Mouse (Mus musculus) lung, embryonic 14.5 days (tissue): ENCODE measurements around the gene Gm28043. TPM values are rescaled to one million over a fixed set of nuclear protein-coding genes. Genes with fewer than 3 reads are reported as not detected.

ENCODE experiments used
- ATAC-seq: fragments of 200-750 bp; cut with Nextera tagmentation; 2 replicates; pipeline ENCODE4 v1.8.0; 2017; ENCODE audit warnings: mild to moderate bottlenecking, moderate TSS enrichment, moderate library complexity; ENCODE audit not compliant: insufficient read depth
- DNase-seq: peaks from one replicate; pipeline ENCODE4 v3.0.0-alpha.2; 2015
- H3K27ac ChIP-seq: fragments of 300-500 bp; sonication (generic); 2 replicates; pipeline ENCODE4 v1.5.1; 2014; ENCODE audit warnings: low read depth, mild to moderate bottlenecking, moderate library complexity
- H3K27me3 ChIP-seq: fragments of 300-500 bp; sonication (generic); 2 replicates; pipeline ENCODE4 v1.6.1; 2014; ENCODE audit warnings: low read length, control low read depth; ENCODE audit not compliant: insufficient read depth
- H3K36me3 ChIP-seq: fragments of 300-500 bp; sonication (generic); 2 replicates; pipeline ENCODE4 v1.6.1; 2014; ENCODE audit warnings: control low read depth; ENCODE audit not compliant: insufficient read depth
- H3K4me1 ChIP-seq: fragments of 300-500 bp; sonication (generic); 2 replicates; pipeline ENCODE4 v1.6.1; 2014; ENCODE audit warnings: antibody characterized with exemption, control low read depth; ENCODE audit not compliant: insufficient read depth
- H3K4me2 ChIP-seq: fragments of 300-500 bp; sonication (generic); 2 replicates; pipeline ENCODE4 v1.6.1; 2014; ENCODE audit warnings: mild to moderate bottlenecking
- H3K4me3 ChIP-seq: fragments of 300-500 bp; sonication (generic); 2 replicates; pipeline ENCODE4 v1.5.1; 2014; ENCODE audit warnings: low read depth, low read length
- H3K9ac ChIP-seq: fragments of 300-500 bp; sonication (generic); 2 replicates; pipeline ENCODE4 v1.6.1; 2014
- H3K9me3 ChIP-seq: fragments of 300-500 bp; sonication (generic); 2 replicates; pipeline ENCODE4 v1.6.1; 2016; ENCODE audit warnings: low read depth, low read length, control low read depth
- CTCF ChIP-seq: IDR thresholded peaks from 2 replicates; pipeline ENCODE4 v1.5.1; 2016; ENCODE audit warnings: antibody characterized with exemption, low read depth
- WGBS: fragments of 180-500 bp; shearing (Covaris S2); extraction: QIAGEN DNeasy Blood & Tissue Kit; methylation state at CpG from one replicate; pipeline ENCODE4 v1.1.7; 2014; 5-methylcytosine and 5-hydroxymethylcytosine counted together
- polyA plus RNA-seq: library from polyadenylated mRNA; unstranded; fragments of >200 nt; fragmentation: Nextera tagmentation; extraction: Ambion mirVana; gene quantifications from 2 replicates; pipeline ENCODE4 v1.2.1, GENCODE M21; 2014

Gene Gm28043
- polyA plus RNA-seq, 1 experiment from 2014 or later = 3.4 TPM

DNA sequence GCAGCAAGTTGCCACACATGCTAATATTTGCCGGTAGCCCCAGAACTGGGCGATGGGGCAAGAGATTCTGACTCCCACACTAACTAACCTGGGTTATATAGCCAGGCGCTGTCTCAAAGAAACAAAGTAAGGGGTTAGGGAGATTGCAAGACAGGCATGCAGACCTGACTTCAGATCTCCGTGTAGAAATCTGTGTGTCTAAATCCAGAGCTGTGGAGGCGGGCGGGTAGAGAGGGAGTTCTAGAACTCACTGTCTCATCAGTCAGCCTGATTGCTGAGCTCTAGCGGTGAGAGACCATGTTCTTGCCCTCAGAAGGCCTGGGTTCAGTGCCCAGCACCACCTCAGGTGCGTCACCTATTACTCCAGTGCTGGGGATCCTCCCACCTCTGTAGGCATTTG, 8.8 kb downstream of the Gm28043 start:
- Histone ChIP-seq H3K4me3 (no peak overlapping the region), H3K9me3 (no peaks in the 10 kb centered on the region), H3K27ac (no peak overlapping the region), H3K27me3 (no peaks in the 10 kb centered on the region), H3K36me3 (peaks cover 91% of the 10 kb centered on the region), H3K9ac (no peak overlapping the region), H3K4me2 (no peak overlapping the region), H3K4me1 (no peaks in the 10 kb centered on the region)
- no peak for TF ChIP-seq CTCF
- DNase-seq (no peak), ATAC-seq (no peak)
- 89% methylated on average over 8 of the region's 8 CpGs for WGBS

DNA sequence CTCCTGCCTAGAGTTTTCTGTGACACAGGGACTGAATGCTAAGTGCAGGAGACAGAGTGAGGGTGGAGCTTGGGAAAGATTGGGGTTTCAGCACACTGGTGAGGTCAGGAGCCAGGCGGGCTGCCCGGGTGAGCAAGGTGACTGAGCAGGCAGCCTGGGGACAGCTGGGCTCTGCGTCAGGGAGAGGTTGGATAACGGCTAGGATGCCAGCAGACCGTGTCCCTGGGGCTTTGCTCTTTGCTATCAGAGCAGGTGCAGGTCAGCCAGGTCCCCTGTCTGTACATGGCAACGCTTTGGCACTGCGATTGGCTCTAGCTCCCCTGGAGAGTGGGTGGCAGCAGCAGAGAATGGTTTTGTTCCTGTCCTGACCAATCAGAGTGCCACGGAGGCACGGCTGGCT, 12.6 kb downstream of the Gm28043 start:
- peaks cover 96% of the 10 kb centered on the region for H3K36me3 ChIP-seq
- ATAC-seq (no peak), DNase-seq (no peak)
- H3K4me2 ChIP-seq = no peak overlapping the region
- no peak overlapping the region for H3K9ac ChIP-seq
- H3K27ac ChIP-seq = no peak overlapping the region
- no peak for TF ChIP-seq CTCF
- H3K4me3 ChIP-seq = no peak overlapping the region
- WGBS = 91% methylated on average over 9 of the region's 9 CpGs
- no peaks in the 10 kb centered on the region for H3K27me3 ChIP-seq
- H3K4me1 ChIP-seq = no peaks in the 10 kb centered on the region
- no peaks in the 10 kb centered on the region for H3K9me3 ChIP-seq

DNA sequence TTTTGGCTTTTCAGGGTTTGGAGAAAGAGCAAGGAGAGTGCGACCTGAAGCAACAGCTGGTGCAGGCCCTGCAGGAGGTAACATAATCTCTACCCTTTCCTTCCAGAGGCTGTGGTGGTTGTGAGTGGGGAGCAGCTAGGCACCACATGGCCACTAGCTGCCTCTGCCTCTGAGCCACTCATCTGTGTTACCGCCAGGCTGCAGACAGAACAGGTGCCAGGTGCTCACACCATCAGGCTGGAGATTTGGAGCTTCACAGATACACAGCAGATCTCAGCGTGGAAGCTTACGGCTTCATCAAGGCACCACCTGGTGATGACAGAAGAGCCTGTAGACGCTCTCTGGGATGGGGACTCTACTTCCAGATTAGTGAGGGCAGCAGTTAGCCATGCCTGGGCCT, 14.3 kb downstream of the Gm28043 start:
- no peak overlapping the region for H3K4me3 ChIP-seq
- no peaks in the 10 kb centered on the region for H3K27me3 ChIP-seq
- no peaks in the 10 kb centered on the region for H3K4me1 ChIP-seq
- TF ChIP-seq CTCF = no peak
- peaks cover 89% of the 10 kb centered on the region for H3K36me3 ChIP-seq
- no peak for ATAC-seq
- H3K4me2 ChIP-seq = no peak overlapping the region
- WGBS = 90% methylated on average over 5 of the region's 5 CpGs
- DNase-seq = no peak
- H3K27ac ChIP-seq = no peak overlapping the region
- no peaks in the 10 kb centered on the region for H3K9me3 ChIP-seq
- H3K9ac ChIP-seq = no peak overlapping the region

DNA sequence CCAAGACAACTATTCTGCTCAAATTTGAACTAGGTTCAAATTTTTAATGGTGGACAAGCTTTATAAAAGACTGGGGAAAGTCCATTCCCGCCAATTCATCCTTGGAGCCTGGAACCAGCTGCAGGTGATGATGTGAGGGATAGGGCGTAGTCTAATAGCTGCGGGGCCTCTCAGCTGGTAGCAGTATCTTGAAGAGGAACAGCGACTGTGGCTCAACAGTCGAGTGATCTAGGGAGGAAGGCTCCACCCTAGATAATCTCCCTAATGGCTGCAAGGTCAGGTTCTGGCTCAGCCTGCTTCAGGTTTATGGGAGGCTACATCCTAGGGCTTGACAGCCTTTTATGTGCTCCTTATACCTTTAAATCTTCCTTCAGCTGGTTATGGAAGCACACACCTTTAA, 14.9 kb downstream of the Gm28043 start:
- Histone ChIP-seq H3K9me3 (no peaks in the 10 kb centered on the region), H3K9ac (no peak overlapping the region), H3K4me3 (no peak overlapping the region), H3K4me1 (no peaks in the 10 kb centered on the region), H3K4me2 (no peak overlapping the region), H3K27ac (no peak overlapping the region), H3K27me3 (no peaks in the 10 kb centered on the region), H3K36me3 (peaks cover 89% of the 10 kb centered on the region)
- WGBS = 84% methylated on average over 5 of the region's 5 CpGs
- no peak for TF ChIP-seq CTCF
- DNase-seq (no peak), ATAC-seq (no peak)

DNA sequence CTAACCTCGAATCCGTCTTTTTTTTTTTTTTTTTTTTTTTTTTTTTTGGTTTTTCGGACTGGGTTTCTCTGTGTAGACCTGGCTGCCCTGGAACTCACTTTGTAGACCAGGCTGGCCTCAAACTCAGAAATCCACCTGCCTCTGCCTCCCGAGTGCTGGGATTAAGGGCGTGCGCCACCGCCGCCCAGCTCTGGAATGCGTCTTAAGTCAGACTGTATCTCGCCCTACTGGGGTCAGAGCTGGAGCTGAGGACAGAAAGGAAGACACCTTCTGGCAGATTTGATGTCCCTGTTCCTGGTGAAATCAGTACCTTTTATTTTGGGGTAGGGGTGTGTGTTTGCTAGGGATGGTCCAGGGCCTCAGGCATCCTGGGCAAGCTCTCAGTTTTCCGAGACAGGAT, 17.6 kb downstream of the Gm28043 start:
- Histone ChIP-seq H3K27ac (no peak overlapping the region), H3K4me1 (no peaks in the 10 kb centered on the region), H3K9me3 (no peaks in the 10 kb centered on the region), H3K4me3 (no peak overlapping the region), H3K4me2 (no peak overlapping the region), H3K36me3 (peaks cover 90% of the 10 kb centered on the region), H3K9ac (no peak overlapping the region), H3K27me3 (no peaks in the 10 kb centered on the region)
- no peak for DNase-seq
- no peak for ATAC-seq
- no peak for TF ChIP-seq CTCF
- 88% methylated on average over 11 of the region's 11 CpGs for WGBS

DNA sequence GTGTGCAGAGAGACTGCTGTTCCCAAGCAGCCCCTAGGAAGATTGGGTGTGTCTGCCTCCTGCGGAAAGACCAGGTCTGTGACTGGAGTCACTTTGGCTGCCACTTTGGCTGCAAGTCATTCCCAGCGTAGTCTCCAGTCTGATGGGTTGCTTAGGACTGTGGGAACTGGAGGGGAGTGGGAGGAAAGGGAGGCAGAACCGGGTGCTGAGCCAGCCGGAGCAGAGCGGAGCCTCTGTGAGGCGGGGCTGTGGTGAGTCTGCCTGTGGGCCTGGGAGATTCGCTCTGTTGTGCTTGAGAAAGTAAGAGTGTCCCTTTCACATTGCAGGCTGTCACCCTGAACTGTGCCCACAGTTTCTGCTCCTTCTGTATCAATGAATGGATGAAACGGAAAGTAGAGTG, 20.8 kb downstream of the Gm28043 start:
- H3K4me2 ChIP-seq = no peak overlapping the region
- WGBS = 87% methylated on average over 8 of the region's 8 CpGs
- no peak for ATAC-seq

DNA sequence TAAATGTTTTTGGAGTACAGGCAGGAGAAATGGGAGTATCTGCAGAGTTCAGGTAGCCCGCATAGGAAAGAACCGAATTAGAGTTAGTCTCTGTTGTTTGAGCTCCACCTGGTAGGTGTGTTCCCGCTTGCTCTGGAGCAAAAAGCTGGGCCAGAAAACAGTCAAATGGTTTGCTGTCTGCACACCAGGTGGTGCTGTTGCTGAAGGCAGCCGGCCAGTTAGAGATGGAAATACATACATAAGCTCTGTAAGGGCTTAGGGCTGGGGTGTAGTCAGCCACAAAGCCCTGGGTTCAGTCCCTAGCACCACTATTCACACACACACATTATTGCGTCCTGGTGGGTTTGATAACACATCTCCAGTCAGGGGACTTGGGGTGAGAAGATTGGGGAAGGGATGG, 21.4 kb downstream of the Gm28043 start:
- Histone ChIP-seq H3K9me3 (no peaks in the 10 kb centered on the region), H3K9ac (no peak overlapping the region), H3K36me3 (peaks cover 89% of the 10 kb centered on the region), H3K4me3 (no peak overlapping the region), H3K27me3 (no peaks in the 10 kb centered on the region), H3K4me2 (no peak overlapping the region), H3K27ac (no peak overlapping the region), H3K4me1 (no peaks in the 10 kb centered on the region)
- ATAC-seq = no peak
- 74% methylated on average over 5 of the region's 5 CpGs for WGBS
- DNase-seq = peak; percentile 50
- TF ChIP-seq CTCF = peak; percentile 61

More for the DNA sequence above, 20.8 kb downstream of the Gm28043 start:
- no peaks in the 10 kb centered on the region for H3K9me3 ChIP-seq
- H3K27me3 ChIP-seq = no peaks in the 10 kb centered on the region
- H3K36me3 ChIP-seq = peaks cover 89% of the 10 kb centered on the region
- H3K9ac ChIP-seq = no peak overlapping the region
- TF ChIP-seq CTCF = no peak
- no peak overlapping the region for H3K27ac ChIP-seq
- H3K4me1 ChIP-seq = no peaks in the 10 kb centered on the region
- no peak overlapping the region for H3K4me3 ChIP-seq
- DNase-seq = no peak

DNA sequence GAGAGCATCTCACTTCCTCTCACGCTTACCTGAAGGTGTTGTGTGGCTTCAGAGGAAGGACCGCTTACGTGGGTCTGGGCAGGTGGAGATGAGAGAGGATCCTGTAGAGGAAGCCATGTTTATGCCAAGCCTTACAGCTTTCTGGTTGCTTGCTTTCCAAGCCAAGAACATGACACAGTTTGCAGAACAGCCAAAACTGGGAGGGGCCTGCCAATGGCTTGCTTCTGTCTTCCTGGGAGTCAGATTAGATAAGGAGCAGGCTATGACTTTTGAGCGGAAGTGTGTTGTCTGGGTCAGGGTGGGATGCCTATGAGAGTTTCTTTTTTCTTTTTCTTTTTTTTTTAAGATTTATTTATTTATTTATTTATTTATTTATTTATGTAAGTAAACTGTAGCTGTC, 22.7 kb downstream of the Gm28043 start:
- Histone ChIP-seq H3K4me3 (no peak overlapping the region), H3K4me1 (no peaks in the 10 kb centered on the region), H3K9ac (no peak overlapping the region), H3K9me3 (no peaks in the 10 kb centered on the region), H3K27me3 (no peaks in the 10 kb centered on the region), H3K36me3 (peaks cover 89% of the 10 kb centered on the region), H3K27ac (no peak overlapping the region), H3K4me2 (no peak overlapping the region)
- no peak for DNase-seq
- WGBS = 88% methylated on average over 4 of the region's 4 CpGs
- TF ChIP-seq CTCF = no peak
- ATAC-seq = no peak
